Mouse (Mus musculus) lung, postnatal 0 days (tissue): ENCODE measurements around the gene Gimap4. TPM values are rescaled to one million over a fixed set of nuclear protein-coding genes. Genes with fewer than 3 reads are reported as not detected.

ENCODE experiments used
- ATAC-seq: fragments of 200-750 bp; cut with Nextera tagmentation; 2 replicates; pipeline ENCODE4 v1.8.0; 2017; ENCODE audit warnings: moderate library complexity
- DNase-seq: peaks from one replicate; pipeline ENCODE4 v3.0.0-alpha.2; 2016; ENCODE audit warnings: low spot score
- H3K27ac ChIP-seq: fragments of 300-500 bp; sonication (generic); 2 replicates; pipeline ENCODE4 v1.5.1; 2014; ENCODE audit warnings: antibody characterized with exemption, mild to moderate bottlenecking, low read length, mixed read lengths
- H3K27me3 ChIP-seq: fragments of 300-500 bp; sonication (generic); replicated peaks from 2 replicates; pipeline ENCODE4 v1.6.1; 2014; ENCODE audit warnings: low read length, mixed read lengths; ENCODE audit not compliant: insufficient read depth
- H3K36me3 ChIP-seq: fragments of 300-500 bp; sonication (generic); 2 replicates; pipeline ENCODE4 v1.6.1; 2014; ENCODE audit warnings: low read length, mixed read lengths; ENCODE audit not compliant: insufficient read depth
- H3K4me1 ChIP-seq: fragments of 300-500 bp; sonication (generic); 2 replicates; pipeline ENCODE4 v1.6.1; 2014; ENCODE audit warnings: antibody characterized with exemption, low read depth, low read length, mixed read lengths; ENCODE audit not compliant: insufficient read depth
- H3K4me2 ChIP-seq: fragments of 300-500 bp; sonication (generic); replicated peaks from 2 replicates; pipeline ENCODE4 v1.6.1; 2014; ENCODE audit warnings: low read depth, mild to moderate bottlenecking, low read length, moderate library complexity, mixed read lengths
- H3K4me3 ChIP-seq: fragments of 300-500 bp; sonication (generic); 2 replicates; pipeline ENCODE4 v1.5.1; 2014; ENCODE audit warnings: low read depth, low read length
- H3K9ac ChIP-seq: fragments of 300-500 bp; sonication (generic); replicated peaks from 2 replicates; pipeline ENCODE4 v1.6.1; 2014; ENCODE audit warnings: low read depth, mild to moderate bottlenecking
- H3K9me3 ChIP-seq: fragments of 300-500 bp; sonication (generic); 2 replicates; pipeline ENCODE4 v1.6.1; 2016; ENCODE audit warnings: low read length, mixed read lengths
- CTCF ChIP-seq: IDR thresholded peaks from 2 replicates; pipeline ENCODE4 v1.5.1; 2016; ENCODE audit warnings: antibody characterized with exemption, mild to moderate bottlenecking
- EP300 ChIP-seq: IDR thresholded peaks from 2 replicates; pipeline ENCODE4 v1.6.1; 2016; ENCODE audit warnings: antibody characterized with exemption, mild to moderate bottlenecking, control low read depth
- WGBS: fragments of 180-500 bp; shearing (Covaris S2); extraction: QIAGEN DNeasy Blood & Tissue Kit; methylation state at CpG from one replicate; pipeline ENCODE4 v1.1.7; 2014; 5-methylcytosine and 5-hydroxymethylcytosine counted together
- polyA plus RNA-seq: library from polyadenylated mRNA; unstranded; fragments of >200 nt; fragmentation: Nextera tagmentation; extraction: Ambion mirVana; gene quantifications from 2 replicates; pipeline ENCODE4 v1.2.1, GENCODE M21; 2015

Gimap4 gene
- polyA plus RNA-seq, 1 experiment from 2014 or later: 129 TPM

GRCm38 (mm10) chr6:48739780-48740055 is 55.4 kb downstream of the Gimap4 start:
- H3K9ac ChIP-seq: 0 out of 2 replicates have a peak overlapping the region, but pooled peaks have one; percentile 23
- ATAC-seq: no peak
- DNase-seq: no peak
- peaks cover 7% of the 10 kb centered on the region; the same call in 1 of the 2 replicates for H3K4me1 ChIP-seq
- H3K27me3 ChIP-seq: no peaks in the 10 kb centered on the region
- WGBS: 68% methylated on average over 3 of the region's 3 CpGs
- peak overlapping the region; percentile 33 for H3K4me3 ChIP-seq
- no peaks in the 10 kb centered on the region for H3K36me3 ChIP-seq
- TF ChIP-seq EP300: no peak
- TF ChIP-seq CTCF: no peak
- peak overlapping the region; percentile 47 for H3K4me2 ChIP-seq
- no peaks in the 10 kb centered on the region for H3K9me3 ChIP-seq
- peak overlapping the region; percentile 57 for H3K27ac ChIP-seq

GRCm38 (mm10) chr6:48740501-48741169 is 56.3 kb downstream of the Gimap4 start:
- TF ChIP-seq CTCF (no peak), EP300 (no peak)
- H3K27ac ChIP-seq: peak overlapping the region; percentile 62; the same call in 1 of the 2 replicates
- H3K9ac ChIP-seq: no peak overlapping the region
- DNase-seq: no peak
- WGBS: 35% methylated on average over 3 of the region's 3 CpGs
- H3K27me3 ChIP-seq: no peaks in the 10 kb centered on the region
- H3K4me2 ChIP-seq: peak overlapping the region; percentile 47
- H3K9me3 ChIP-seq: no peaks in the 10 kb centered on the region
- H3K4me3 ChIP-seq: 0 out of 2 replicates have a peak overlapping the region, but pooled peaks have one; percentile 12
- peaks cover 7% of the 10 kb centered on the region; the same call in 1 of the 2 replicates for H3K4me1 ChIP-seq
- ATAC-seq: no peak
- H3K36me3 ChIP-seq: no peaks in the 10 kb centered on the region

GRCm38 (mm10) chr6:48741273-48741672 is 56.9 kb downstream of the Gimap4 start:
- Histone ChIP-seq H3K36me3 (no peaks in the 10 kb centered on the region), H3K9ac (no peak overlapping the region), H3K27ac (no peak overlapping the region; the same call in 1 of the 2 replicates), H3K9me3 (no peaks in the 10 kb centered on the region), H3K27me3 (no peaks in the 10 kb centered on the region), H3K4me2 (no peak overlapping the region; the same call in 1 of the 2 replicates), H3K4me1 (peaks cover 7% of the 10 kb centered on the region; the same call in 1 of the 2 replicates), H3K4me3 (no peak overlapping the region)
- DNase-seq (no peak), ATAC-seq (no peak)
- no peak for TF ChIP-seq CTCF
- TF ChIP-seq EP300: no peak
- 22% methylated on average over 3 of the region's 3 CpGs for WGBS

Other genes with a start within 250 kb of the Gimap4 start
- gene Zfp467, start 238.7 kb upstream of the Gimap4 start, polyA plus RNA-seq: 31.5 and 34.6 TPM in 2 replicates
- 0.31 and 0.64 TPM in 2 replicates for gene Sspo, start 236.3 kb upstream of the Gimap4 start, polyA plus RNA-seq
- gene Atp6v0e2, start 146.9 kb upstream of the Gimap4 start, polyA plus RNA-seq: 8.4 and 9.1 TPM in 2 replicates
- 4.2 and 4.7 TPM in 2 replicates for gene Lrrc61, start 129.8 kb upstream of the Gimap4 start, polyA plus RNA-seq
- 301 and 319 TPM in 2 replicates for gene Rarres2, start 111.8 kb upstream of the Gimap4 start, polyA plus RNA-seq
- not detected in 2 replicates for gene Gm45021, start 94.9 kb upstream of the Gimap4 start, polyA plus RNA-seq
- 15.2 and 15.5 TPM in 2 replicates for gene Repin1, start 90.7 kb upstream of the Gimap4 start, polyA plus RNA-seq
- gene Gm44965, start 90.6 kb upstream of the Gimap4 start, polyA plus RNA-seq: not detected in 2 replicates
- 5.3 and 6.2 TPM in 2 replicates for gene Zfp775, start 82.5 kb upstream of the Gimap4 start, polyA plus RNA-seq
- 0.30 and 0.49 TPM in 2 replicates for gene AI854703, start 57.8 kb upstream of the Gimap4 start, polyA plus RNA-seq
- 8.6 and 10.8 TPM in 2 replicates for gene Gimap8, start 37.3 kb upstream of the Gimap4 start, polyA plus RNA-seq
- gene Gimap9, start 8.4 kb upstream of the Gimap4 start, polyA plus RNA-seq: 14.2 and 15.1 TPM in 2 replicates
- 75.4 and 91.2 TPM in 2 replicates for gene Gimap6, start 23.7 kb downstream of the Gimap4 start, polyA plus RNA-seq
- 2.2 and 6.0 TPM in 2 replicates for gene Gm28053, start 34.1 kb downstream of the Gimap4 start, polyA plus RNA-seq
- 0.14 and 0.21 TPM in 2 replicates for gene Gimap7, start 34.1 kb downstream of the Gimap4 start, polyA plus RNA-seq
- 61.8 and 74.6 TPM in 2 replicates for gene Gimap1, start 54.5 kb downstream of the Gimap4 start, polyA plus RNA-seq
- gene Gimap5, start 61.6 kb downstream of the Gimap4 start, polyA plus RNA-seq: 36.5 and 49.8 TPM in 2 replicates
- gene Gimap3, start 86.3 kb downstream of the Gimap4 start, polyA plus RNA-seq: 0.31 and 0.61 TPM in 2 replicates
- gene Tmem176a, start 156.4 kb downstream of the Gimap4 start, polyA plus RNA-seq: 485 and 539 TPM in 2 replicates
- gene Tmem176b, start 156.9 kb downstream of the Gimap4 start, polyA plus RNA-seq: 798 and 806 TPM in 2 replicates
- gene Aoc1, start 188.3 kb downstream of the Gimap4 start, polyA plus RNA-seq: 4.4 and 4.9 TPM in 2 replicates
- not detected in 2 replicates for gene 1600015I10Rik, start 245.3 kb downstream of the Gimap4 start, polyA plus RNA-seq